Mouse (Mus musculus) kidney, postnatal 10 days (tissue): ENCODE data around the gene Vmn2r21.
"Not testable (repeated sequence)": the region's sequence is repeated elsewhere in the genome, so short reads cannot be mapped to it uniquely, and the experiment has no call there.

Source experiments
- DNase-seq: peaks from one replicate; pipeline ENCODE4 v3.0.0; 2021; ENCODE audit warnings: mixed read lengths

The Vmn2r21 gene

GRCm38 (mm10) chr6:123533306-123533705 lies at the start of gene Vmn2r21:
Vmn2r21 (minus strand) TSS chr6:123533406.
- not testable (repeated sequence) for DNase-seq

GRCm38 (mm10) chr6:123574698-123575097 lies 41.5 kb upstream of the Vmn2r21 start:
- DNase-seq = not testable (repeated sequence)

- not testable (repeated sequence) for DNase-seq
Measured at GRCm38 (mm10) chr6:123539755-123540154, 6.5 kb upstream of the Vmn2r21 start.

GRCm38 (mm10) chr6:123522263-123523011 lies 10.8 kb downstream of the Vmn2r21 start:
- DNase-seq = not testable (repeated sequence)

GRCm38 (mm10) chr6:123473045-123473444 lies 60.2 kb downstream of the Vmn2r21 start:
- not testable (repeated sequence) for DNase-seq

- DNase-seq = not testable (repeated sequence)
Measured at GRCm38 (mm10) chr6:123472458-123472987, 60.7 kb downstream of the Vmn2r21 start.

- not testable (repeated sequence) for DNase-seq
Measured at GRCm38 (mm10) chr6:123468651-123469050, 64.6 kb downstream of the Vmn2r21 start.
